Mouse (Mus musculus): ENCODE measurements around the gene Lenep.

The Lenep gene

DNA sequence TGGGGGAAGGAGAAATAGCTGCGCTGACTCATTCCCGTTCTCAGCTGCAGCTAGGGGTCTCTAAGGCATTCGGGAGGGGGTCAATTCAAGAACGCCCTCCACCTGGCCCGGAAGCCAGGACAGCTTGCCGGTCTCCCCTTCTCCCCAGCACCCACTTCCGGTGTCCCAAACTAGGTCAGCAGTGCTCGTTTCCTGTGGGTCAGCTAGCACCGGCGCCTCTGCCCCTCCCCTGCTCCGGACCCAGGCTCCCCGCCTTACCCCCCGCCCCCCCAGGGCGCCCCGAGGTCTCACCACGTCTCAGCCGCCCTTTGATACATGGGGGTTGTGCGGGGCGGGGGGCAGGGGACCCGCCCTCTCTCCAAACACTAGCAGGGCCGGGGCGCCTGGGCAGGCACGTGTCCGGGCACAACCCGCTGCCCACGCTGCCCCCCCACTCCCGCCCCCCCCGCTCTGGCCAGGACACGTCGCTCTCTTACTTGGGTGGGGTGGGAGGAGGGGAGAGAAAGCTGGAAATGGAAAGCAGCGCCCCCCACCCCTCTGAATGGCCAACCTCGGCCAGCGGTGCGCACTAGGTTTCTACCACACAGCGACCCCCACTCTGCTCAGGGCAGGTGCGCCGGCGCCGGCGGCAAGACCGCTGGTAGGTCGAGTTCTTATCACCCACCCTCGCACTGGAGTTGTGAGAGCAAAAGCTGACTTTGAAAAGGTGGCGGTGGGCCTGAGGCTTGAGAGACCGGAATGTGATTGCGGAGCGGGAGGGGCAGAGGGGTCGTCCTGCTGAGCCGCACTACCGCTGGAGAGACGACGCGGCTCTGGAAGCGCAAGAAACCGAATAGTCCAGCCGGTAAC is 10.7 kb downstream of the Lenep start:
- DNase-seq (ENCODE audit: low read depth, low spot score): peak; percentile 46

DNA sequence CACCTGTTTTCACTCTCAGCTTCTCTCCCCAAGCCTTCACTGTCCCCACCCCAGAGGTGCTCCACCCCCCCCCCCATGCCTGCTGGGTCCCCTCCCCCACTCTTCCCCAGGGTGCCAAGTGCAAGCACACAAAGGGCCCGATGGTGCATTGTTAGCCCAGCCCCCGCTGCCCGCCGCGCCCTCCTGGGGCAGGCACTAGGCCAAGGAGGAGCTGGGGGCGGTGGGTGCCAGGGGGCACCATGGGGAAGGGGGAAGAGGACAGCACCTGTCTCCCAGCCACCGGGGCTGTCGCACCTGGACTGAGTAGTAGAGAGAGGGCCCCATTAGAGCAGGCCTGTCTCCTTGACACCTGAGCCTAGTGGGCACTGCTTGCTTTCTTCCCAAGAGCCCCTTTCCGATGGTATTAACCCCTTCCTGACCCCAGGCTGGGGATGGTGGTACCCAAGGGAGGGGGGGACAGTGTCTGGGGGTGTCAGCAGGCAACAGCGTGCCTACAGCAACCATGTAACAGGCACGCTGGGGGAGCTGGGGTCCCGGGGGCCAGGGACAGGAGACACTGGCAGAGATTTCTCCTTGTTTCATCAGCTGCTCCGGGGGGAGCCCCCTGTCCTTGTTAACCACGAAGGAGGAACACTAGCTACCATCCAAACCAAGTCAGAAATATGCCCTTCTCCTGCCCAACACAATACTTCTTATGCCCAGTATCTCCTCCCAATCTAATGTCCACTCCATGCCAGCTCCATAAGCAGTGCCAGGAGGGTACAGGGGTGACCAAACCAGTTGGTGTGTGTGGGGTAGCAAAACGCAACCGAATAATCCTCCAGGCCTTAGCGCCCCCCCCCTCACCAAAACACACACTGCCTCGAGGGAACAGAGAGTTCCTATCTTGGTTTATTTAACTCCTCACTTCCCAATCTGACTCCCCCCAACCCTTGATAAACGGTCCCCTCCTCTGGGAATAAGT is 11.6 kb downstream of the Lenep start:
- DNase-seq (ENCODE audit: low read depth, low spot score): peak; percentile 53

DNA sequence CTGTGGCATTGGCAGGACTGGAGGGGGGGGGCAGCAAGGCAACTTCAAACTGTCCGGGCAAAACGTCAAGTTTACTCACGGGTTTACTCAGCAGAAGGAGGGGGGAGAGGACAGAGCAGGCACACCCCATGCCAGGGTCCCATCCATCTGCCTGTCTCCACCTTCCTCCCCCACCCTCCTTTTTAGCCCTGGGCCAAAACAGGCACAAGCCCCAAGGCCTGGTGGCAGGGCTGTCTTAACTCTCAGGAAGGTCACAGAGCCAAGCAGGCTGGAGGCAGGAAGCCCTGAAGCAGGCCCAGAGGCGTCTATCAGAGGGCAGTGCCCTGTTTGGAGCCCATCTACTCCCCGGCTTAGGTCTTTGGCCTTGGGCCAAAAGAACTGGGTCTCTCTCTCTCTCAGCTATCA is 12.5 kb downstream of the Lenep start:
- peak; percentile 59 for DNase-seq (ENCODE audit: low read depth, low spot score)

DNA sequence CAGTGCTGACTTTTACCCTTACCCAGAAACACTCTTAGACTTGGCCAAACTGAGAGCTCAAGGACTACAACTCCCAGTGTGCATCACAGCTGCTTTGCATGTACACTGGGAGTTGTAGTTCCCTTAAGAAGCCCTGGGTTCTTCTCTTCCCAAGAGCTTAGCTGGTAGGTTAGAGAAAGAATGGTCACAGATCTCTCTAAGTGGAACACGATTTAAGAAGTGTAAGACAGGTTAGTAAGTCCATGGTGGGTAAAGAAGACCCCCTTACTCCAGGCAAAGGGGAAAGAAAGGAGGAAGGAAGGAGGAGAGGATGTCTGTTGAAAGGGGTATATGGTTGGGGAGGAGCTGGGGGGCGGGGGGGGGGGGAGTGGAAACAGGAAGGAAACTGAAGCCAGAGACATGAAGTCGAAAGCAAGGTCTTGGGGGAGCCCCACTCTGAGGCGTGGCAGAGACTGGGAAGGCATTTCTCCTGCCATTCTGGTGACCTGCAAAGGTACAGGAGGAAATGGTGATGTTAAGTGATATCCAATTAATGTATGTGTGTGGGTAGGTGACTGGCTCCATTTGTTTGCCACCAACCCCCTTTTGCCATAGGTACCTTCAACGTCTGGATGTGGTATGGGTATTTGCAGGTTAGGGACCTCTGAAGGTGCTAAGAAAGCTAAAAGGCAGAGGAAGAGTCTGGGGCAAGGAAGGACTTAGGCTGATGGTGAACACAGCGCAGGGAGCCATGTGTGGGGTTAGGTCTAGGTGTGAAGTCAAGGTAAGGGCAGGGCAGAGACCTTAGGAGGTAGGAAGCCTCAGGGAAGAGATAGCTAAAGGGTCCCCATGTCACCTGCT is 13.5 kb downstream of the Lenep start:
- peak; percentile 85 for DNase-seq (ENCODE audit: low read depth, low spot score)

DNA sequence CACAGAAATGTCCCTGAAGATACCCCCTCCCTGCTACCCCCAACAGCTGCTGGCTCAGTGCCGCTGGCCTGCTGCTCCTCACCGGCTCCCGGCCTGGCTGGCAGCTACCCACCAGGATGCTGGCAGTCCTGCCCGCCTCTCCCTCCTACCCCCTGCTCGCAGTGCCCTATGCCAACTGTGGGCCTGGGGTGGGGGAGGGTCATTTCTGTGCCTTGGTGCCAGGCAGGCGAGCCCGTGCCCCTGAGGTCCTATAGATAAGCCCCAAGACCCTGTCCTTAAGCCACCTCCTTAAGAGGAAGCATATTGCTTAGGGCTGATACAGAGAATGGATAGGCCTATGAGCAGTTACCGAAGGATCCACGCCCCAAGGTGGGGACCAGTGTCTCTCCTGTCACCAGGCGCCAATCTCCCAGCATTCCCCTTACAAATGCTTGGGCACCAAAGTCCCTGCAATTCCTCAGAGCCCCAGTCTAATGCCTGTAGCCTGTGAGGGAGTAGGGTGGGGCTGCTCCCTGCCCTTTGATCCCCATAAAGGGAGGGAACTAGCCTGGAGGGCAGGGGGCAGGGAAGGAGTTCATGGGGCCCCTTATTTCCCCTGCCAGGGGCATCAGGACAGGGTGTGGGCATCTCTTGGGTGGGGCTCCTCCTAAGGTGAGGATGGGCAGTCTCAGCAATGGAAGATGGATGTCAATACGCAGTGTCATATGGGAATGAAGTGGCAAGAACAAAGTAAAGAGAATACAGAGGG is 14.3 kb downstream of the Lenep start:
- peak; percentile 42 for DNase-seq (ENCODE audit: low read depth, low spot score)

DNA sequence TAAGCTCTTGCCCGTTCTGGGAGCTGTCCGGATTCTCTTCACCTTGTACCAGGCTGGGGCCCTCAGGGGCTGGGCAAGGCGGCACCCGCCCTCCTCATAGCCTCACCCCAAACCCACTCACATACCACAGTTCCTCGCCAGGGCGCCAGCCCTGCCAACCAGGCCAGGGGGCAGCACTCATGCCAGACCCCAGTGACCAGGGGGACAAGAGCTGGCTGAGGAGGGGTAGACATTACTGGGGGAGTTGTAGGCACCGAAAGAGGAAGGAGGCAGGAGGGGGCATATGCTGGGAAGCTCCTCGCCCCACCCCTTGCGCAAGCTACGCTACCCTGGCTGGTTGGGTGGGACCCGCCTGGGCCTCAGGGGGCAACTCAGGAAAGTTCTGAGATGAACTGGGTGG is 15.0 kb downstream of the Lenep start:
- peak; percentile 38 for DNase-seq (ENCODE audit: low read depth, low spot score)

DNA sequence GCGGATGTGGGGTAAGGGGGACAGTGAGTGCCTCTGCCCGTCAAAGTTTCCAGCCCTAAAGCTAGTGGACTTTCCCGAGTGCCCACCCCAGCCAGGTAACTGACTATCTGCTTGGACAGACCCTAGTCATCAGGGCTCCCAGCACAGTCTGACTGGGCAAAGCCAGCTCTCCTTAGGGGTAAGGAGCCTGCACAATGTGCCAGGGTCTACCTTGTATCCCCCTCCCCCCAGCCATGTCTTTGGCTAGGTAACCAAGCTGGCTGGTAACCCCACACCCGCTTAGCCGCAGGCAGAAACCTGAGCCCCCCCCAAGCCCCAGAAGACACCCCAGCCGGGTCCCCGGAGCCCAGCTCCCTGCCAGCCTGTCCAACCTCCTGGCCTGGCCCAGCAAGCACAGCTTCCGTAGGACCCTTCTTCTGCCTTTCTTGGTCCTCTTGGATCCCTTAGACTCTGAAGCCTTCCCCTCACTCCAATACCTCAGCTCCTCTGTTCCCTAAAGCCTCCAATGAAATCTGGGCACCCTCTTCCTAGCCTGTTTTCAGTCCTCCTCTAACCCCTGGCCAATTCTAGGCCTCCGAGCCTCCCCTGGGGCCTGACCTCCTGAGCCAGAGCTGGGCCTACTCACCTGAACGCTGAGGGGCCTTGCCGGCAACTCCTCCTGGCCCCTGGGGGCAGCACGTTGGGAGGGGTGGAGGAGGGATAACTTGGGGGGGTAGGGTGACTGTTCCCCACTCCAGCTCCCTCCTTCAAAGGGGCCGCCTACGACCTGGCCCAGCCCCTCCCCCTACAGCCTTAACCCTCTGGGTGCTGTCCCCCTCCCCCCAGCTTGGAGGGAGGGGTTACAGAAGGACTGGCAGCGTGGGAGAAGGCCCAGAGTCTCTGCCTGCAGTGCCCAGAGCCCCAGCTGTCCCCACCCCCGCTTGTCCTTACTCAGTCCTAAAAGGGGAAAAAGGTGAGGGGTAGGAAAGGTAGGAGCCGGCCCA is 15.9 kb downstream of the Lenep start:
- peak; percentile 84 for DNase-seq (ENCODE audit: low read depth, low spot score)

DNA sequence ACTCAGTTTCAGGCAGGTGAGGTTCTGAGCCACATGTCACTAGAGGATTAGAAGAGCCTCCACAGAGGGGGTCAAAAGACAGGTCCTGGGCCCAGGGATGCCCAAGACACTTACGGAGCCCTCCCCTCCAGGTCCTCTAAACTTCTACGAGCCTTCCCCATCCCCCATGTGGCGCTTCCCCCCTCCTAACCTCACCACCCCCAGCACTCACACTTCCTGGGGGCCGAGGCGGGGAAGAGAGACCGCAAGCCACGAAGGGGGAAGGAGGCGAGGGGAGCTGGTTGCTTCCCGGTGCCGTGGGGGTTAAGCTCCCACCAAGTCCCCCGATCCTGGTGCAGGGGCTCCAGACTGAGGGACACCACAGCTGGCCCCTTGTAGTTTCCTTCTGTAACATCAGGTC is 17.1 kb downstream of the Lenep start:
- peak; percentile 62 for DNase-seq (ENCODE audit: low read depth, low spot score)

DNA sequence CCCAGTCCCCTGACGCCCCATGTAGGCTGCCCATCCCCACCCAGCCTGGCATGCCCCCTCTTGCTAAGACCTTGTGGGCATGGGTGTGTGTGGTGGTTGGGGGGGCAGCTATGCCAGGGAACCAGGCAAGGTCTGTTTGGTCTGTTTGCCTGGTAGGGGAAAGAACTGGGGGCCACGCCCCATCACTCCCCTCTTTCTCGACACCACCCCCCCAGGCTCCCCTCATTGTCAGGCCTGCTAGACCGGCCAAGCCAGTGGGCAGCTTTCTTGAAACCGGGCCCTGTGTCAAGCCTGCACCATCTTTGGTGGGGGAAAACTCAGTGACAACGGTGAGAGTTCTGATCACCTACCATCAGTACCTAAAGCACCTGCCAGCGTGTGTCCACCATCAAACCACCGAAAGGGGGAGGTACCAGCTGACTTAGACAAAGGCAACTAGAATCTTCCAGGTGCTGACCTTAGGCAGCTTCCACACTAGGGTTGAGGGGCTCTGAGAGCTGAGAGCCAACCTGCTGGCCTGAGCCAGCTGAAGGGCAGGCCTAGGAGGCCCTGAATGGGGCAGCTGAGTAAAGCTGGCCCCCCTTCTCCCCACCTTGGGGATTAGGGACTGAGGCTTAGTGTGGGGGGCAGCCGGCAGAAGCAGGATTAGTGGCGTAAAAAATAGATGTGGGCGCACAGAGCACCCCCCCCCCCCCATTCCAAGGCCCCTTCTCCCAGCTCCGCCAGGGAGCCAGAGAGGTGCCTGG is 18.1 kb downstream of the Lenep start:
- no peak for DNase-seq (ENCODE audit: low read depth, low spot score)

DNA sequence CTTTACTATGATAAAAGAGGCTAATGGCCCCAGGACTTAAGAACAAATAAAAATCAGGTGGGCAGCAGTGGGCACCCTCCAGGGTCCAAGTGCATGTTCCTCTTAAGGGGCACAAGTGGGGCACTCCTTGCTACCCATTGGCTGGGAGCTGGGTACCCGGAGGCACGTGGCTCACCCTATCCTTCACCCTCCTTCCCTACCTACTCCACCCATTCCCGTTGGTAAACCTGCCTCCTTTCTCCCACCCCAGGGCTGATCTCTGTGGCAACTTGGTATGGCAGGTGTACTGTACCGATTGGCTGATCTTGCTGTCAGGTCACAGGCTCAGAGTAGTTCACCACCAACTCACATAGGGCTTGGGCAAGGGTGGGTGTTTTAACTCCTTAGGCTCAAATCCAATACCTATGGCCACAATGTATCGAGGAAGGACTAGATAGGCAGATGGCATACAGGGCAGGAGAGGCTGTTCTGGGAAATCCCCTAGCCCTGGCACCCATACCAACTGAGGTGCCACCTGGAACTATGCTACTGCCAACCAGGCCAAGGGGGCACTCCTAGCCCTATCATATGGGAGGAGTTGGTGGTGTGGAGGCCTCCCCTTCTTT is 18.8 kb downstream of the Lenep start:
- DNase-seq (ENCODE audit: low read depth, low spot score): peak; percentile 48

DNA sequence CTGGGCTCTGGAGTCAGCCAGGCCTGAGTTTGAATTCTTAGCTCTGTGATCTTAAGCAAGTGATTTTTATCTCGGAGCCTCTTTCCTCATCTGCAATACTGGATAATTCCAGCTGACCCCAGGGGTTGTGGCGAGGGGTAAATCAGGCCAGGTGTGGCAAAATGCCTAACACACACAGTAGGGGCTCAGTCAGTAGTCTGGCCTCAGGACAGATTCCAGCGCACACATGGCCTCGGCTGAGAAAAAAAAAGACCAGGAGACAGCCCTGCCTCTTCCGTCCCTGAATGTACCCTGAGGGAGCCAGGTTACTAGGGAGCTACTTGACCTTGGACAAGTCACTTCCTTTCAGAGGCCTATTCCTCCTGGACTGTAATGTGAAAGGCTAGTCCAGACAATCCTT is 19.6 kb downstream of the Lenep start:
- DNase-seq (ENCODE audit: low read depth, low spot score): no peak

DNA sequence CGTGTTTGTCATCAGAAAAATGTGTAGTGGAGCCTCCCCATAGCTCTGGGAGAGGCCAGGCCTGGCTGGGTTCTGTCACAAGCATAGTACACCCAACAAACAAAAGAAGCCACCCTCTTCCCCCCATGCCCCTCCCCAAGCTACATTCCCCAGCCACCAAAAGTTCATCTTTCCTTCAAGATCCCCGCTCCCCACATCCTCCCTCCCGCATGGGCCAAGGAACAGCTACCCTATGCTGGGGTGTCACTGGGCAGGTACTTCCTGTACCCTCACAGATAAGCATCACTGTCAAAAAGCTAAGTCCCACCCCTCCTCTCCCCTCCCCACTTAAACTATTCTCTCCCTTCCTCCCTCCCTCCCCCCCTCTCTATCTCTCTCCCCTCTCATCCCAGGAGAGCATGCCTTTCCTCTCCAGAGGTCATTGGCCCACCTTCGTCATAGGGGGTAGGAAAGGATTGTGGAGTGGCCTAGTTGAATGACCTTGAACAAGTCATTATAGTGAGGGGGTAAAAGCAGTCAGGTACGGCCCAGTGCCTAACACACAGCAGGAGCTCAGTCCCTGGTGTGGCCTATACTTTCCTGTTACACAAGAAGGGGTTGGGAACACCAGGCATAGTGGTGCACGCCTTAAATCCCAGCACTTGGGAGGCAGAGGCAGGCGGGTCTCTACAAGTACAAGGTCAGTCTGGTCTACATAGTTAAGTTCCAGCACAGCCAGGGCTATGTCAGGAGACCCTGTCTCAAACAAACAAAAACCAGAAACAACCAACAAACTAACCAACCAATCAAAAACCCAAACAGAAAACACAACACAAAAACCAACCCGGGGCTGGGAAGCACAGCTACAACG is 20.3 kb downstream of the Lenep start:
- DNase-seq (ENCODE audit: low read depth, low spot score): peak; percentile 70

DNA sequence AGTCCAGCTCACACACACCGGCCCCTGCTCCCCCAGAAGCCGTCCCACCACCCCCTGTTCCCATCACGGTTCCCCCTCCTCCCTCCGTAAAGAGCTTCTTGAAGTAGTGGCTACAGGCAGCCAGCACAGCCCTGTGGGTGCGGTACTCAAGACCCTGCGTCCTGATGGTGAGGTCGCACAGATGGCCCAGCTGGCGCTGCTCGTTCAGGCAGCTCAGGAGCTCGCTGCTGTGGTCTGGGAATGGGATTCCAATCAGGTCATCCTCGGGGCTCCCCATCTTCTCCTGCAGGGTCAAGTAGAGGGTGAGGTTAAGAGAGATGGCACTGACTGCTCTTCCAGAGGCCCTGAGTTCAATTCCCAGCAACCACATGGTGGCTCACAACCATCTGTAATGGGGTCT is 21.4 kb downstream of the Lenep start:
- DNase-seq (ENCODE audit: low read depth, low spot score): no peak

DNA sequence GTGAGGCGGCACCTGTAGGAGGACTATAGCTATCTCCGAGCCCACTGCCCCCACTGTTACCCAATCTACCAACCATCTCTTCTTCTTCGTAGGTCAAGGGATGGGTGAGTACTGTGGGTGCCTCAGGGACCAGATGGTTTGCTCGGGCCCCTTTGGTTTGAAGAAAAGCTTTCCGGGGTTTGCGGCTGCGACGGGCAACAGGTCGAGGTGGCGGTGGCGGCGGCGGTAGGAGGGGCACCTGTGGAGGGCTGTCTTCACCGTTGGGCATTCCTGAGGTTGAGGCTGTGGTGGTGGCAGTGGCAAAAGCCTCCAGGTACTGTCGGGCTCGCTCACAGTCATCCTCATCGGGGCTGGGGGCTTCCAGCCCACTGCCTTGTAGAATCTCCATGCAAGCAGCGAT is 21.9 kb downstream of the Lenep start:
- DNase-seq (ENCODE audit: low read depth, low spot score): peak; percentile 29

DNA sequence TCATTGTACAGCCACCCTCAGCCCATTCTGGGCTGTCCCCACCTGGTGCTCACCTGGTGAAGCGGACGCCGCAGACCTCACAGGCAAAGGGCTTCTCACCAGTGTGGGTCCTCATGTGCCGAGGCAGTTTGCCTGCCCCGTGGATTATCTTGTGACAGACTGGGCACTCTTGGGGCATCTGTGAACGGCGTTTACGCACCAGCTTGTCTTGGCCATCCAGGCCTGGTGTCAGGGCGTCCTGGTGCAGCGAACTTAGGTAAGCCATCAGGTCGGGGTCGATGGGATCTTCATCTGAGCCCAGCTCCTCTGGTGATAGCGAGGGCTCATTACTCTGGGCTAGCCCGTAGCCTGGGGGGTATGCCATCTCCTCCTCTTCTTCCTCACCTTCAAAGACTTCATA is 22.3 kb downstream of the Lenep start:
- no peak for DNase-seq (ENCODE audit: low read depth, low spot score)

DNA sequence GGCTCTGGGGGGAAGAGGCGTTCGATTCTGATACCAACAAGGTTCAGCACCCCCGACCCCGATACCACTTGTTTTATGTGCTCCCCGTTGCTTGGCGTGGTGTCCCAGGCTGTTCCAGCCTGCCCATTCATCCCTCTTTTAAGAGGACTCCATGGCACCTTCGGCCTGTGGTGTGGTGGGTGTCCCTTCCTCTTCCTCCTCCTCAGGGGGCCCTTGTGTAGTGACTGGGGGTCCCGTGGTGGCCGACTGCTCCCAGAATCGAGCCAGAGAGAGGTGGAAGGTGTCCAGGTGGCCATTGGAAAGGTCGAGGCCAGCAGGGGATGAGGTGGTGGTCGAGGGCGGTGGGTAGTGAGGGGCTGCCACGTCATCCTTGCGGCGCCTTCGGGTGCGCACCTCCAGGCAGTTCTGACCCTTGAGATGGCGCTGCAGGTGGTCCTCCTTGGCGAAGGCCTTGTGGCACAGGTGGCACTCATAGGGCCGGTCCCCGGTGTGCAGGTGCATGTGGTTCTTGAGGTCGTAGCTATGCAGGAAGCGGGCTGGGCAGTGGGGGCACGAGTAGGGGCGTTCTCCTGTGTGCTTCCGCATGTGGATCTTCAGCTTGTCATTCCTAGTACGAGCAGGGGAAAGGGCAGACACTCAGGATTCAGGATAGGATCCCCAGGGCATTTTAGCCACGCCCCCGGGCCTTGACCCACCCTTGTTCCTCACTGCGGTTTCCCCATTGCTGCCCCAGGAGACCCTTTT is 23.0 kb downstream of the Lenep start:
- peak; percentile 35 for DNase-seq (ENCODE audit: low read depth, low spot score)
